Mouse (Mus musculus): ENCODE measurements at regions not wholly inside any gene's neighbourhood (a gene's known extent, or its start where the extent isn't known, plus 50 kb on each side); places are given as distances from the start of the nearest gene placed in this dataset.

GRCm38 (mm10) chr11:89932231-89932865 is 70.3 kb downstream of the Pctp start:
- DNase-seq (ENCODE audit: inconsistent ontology term), result no peak

- DNase-seq (ENCODE audit: inconsistent ontology term), result no peak
Measured at GRCm38 (mm10) chr11:89929115-89929988, 73.3 kb downstream of the Pctp start.

GRCm38 (mm10) chr11:89927483-89928156 is 75.1 kb downstream of the Pctp start:
- no peak for DNase-seq (ENCODE audit: inconsistent ontology term)

- DNase-seq (ENCODE audit: inconsistent ontology term), result no peak
Measured at GRCm38 (mm10) chr11:89922551-89922950, 80.1 kb downstream of the Pctp start.

GRCm38 (mm10) chr11:89921146-89921545 is 81.5 kb downstream of the Pctp start:
- DNase-seq (ENCODE audit: inconsistent ontology term), result peak; percentile 52

- DNase-seq (ENCODE audit: inconsistent ontology term), result no peak
Measured at GRCm38 (mm10) chr11:89915795-89916194, 86.9 kb downstream of the Pctp start.

- DNase-seq (ENCODE audit: inconsistent ontology term), result no peak
Measured at GRCm38 (mm10) chr11:89914577-89914976, 88.1 kb downstream of the Pctp start.

GRCm38 (mm10) chr11:89901241-89901740 is 101.4 kb downstream of the Pctp start:
- DNase-seq (ENCODE audit: inconsistent ontology term), result no peak

- no peak for DNase-seq (ENCODE audit: inconsistent ontology term)
Measured at GRCm38 (mm10) chr11:89898516-89898915, 104.2 kb downstream of the Pctp start.

GRCm38 (mm10) chr11:89896854-89897253 is 105.8 kb downstream of the Pctp start:
- DNase-seq (ENCODE audit: inconsistent ontology term), result peak; percentile 33

GRCm38 (mm10) chr11:89871587-89871986 is 94.1 kb upstream of the Ankfn1 start:
- DNase-seq (ENCODE audit: inconsistent ontology term), result peak; percentile 71

GRCm38 (mm10) chr11:89867575-89867974 is 90.1 kb upstream of the Ankfn1 start:
- peak; percentile 45 for DNase-seq (ENCODE audit: inconsistent ontology term)

- DNase-seq (ENCODE audit: inconsistent ontology term), result no peak
Measured at GRCm38 (mm10) chr11:89856184-89856769, 78.8 kb upstream of the Ankfn1 start.

GRCm38 (mm10) chr11:89841853-89842252 is 64.4 kb upstream of the Ankfn1 start:
- DNase-seq (ENCODE audit: inconsistent ontology term), result no peak

- DNase-seq (ENCODE audit: inconsistent ontology term), result peak; percentile 88
Measured at GRCm38 (mm10) chr11:89839671-89840327, 62.3 kb upstream of the Ankfn1 start.

- DNase-seq (ENCODE audit: inconsistent ontology term), result no peak
Measured at GRCm38 (mm10) chr11:89837995-89838394, 60.5 kb upstream of the Ankfn1 start.

- no peak for DNase-seq (ENCODE audit: inconsistent ontology term)
Measured at GRCm38 (mm10) chr11:89836897-89837296, 59.4 kb upstream of the Ankfn1 start.

- no peak for DNase-seq (ENCODE audit: inconsistent ontology term)
Measured at GRCm38 (mm10) chr11:89834068-89834467, 56.6 kb upstream of the Ankfn1 start.

GRCm38 (mm10) chr11:89831577-89832110 is 54.2 kb upstream of the Ankfn1 start:
- peak; percentile 11 for DNase-seq (ENCODE audit: inconsistent ontology term)

Data from Muller cell, postnatal 12 days (primary cell).